Mouse (Mus musculus): Measurements from ENCODE around the gene Bhlhe41. TPM values are rescaled to one million over a fixed set of nuclear protein-coding genes. Genes with fewer than 3 reads are reported as not detected.
A peak's percentile ranks its signal among the peaks of the same experiment; 100 is the strongest.

The Bhlhe41 gene
- polyA plus RNA-seq, 1 experiment from 2014 or later = 2.4 TPM

DNA sequence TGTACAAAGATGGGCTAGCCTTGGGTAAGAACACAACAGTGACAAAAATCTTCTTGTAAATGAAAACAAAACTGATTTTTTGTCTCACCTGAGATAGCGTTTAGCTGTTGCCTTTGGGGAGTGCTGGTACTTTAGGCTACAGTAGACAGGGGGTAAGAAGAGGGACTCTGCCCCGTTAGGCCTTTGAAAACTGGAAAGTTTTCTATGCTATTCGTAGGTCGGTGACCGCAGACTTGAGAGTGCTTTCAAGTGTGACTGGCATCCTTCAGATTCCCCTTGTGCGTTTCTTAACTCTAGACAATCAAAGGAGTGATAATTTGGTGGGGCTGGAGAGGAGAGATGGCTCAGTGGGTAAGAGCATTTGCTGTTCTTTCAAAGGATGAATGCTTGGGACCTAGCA, 22.4 kb upstream of the Bhlhe41 start:
- ATAC-seq (ENCODE audit: low FRiP score) = no peak
- no peak overlapping the region for H3K9ac ChIP-seq
- H3K4me1 ChIP-seq = peaks cover 9% of the 10 kb centered on the region; the same call in 1 of the 2 replicates
- no peaks in the 10 kb centered on the region for H3K9me3 ChIP-seq (replicated peaks)
- 70% methylated on average over 6 of the region's 6 CpGs for WGBS
- H3K27me3 ChIP-seq = no peaks in the 10 kb centered on the region
- H3K27ac ChIP-seq = no peak overlapping the region
- no peaks in the 10 kb centered on the region for H3K36me3 ChIP-seq
- H3K4me3 ChIP-seq = no peak overlapping the region
- H3K4me2 ChIP-seq (replicated peaks) = no peak overlapping the region

DNA sequence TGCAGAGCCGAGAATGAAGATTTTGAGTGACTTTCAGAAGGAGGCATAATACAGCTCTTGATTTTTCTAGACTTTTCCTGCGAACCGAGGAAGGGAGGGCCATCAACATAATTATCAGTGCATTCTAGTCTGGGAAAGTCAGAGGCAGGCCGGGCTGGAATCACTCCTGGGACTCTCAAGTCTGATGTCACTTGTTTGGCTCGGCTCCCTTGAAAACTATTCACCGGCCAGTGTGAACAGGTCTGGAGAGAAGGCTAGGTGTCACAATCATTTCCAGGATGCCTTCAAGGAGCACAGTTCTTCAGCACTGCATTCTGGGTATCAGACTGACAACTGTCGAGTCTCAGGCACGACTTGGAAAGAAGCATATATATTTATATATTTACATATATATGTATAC, 20.9 kb upstream of the Bhlhe41 start:
- H3K27ac ChIP-seq = no peak overlapping the region
- peaks cover 5% of the 10 kb centered on the region; the same call in 1 of the 2 replicates for H3K4me1 ChIP-seq
- H3K9ac ChIP-seq = no peak overlapping the region
- 81% methylated on average over 8 of the region's 8 CpGs for WGBS
- no peak for ATAC-seq (ENCODE audit: low FRiP score)
- no peaks in the 10 kb centered on the region for H3K9me3 ChIP-seq (replicated peaks)
- no peaks in the 10 kb centered on the region for H3K36me3 ChIP-seq
- no peaks in the 10 kb centered on the region for H3K27me3 ChIP-seq
- H3K4me3 ChIP-seq = no peak overlapping the region
- H3K4me2 ChIP-seq (replicated peaks) = no peak overlapping the region

- Histone ChIP-seq H3K4me2 (replicated peaks) (no peak overlapping the region), H3K27me3 (no peaks in the 10 kb centered on the region), H3K9ac (no peak overlapping the region), H3K4me1 (peaks cover 5% of the 10 kb centered on the region; the same call in 1 of the 2 replicates), H3K4me3 (no peak overlapping the region), H3K36me3 (no peaks in the 10 kb centered on the region), H3K9me3 (replicated peaks) (no peaks in the 10 kb centered on the region), H3K27ac (no peak overlapping the region)
- WGBS = 93% methylated on average over 4 of the region's 4 CpGs
- no peak for ATAC-seq (ENCODE audit: low FRiP score)
Observed at GRCm38 (mm10) chr6:145885069-145885468, 19.7 kb upstream of the Bhlhe41 start.

GRCm38 (mm10) chr6:145883668-145884067, 18.3 kb upstream of the Bhlhe41 start:
- no peaks in the 10 kb centered on the region for H3K36me3 ChIP-seq
- no peak overlapping the region for H3K27ac ChIP-seq
- no peak overlapping the region for H3K4me2 ChIP-seq (replicated peaks)
- no peak overlapping the region for H3K4me3 ChIP-seq
- no peak overlapping the region for H3K9ac ChIP-seq
- WGBS = 83% methylated on average over 4 of the region's 4 CpGs
- no peaks in the 10 kb centered on the region for H3K27me3 ChIP-seq
- H3K4me1 ChIP-seq = peaks cover 3% of the 10 kb centered on the region; the same call in 1 of the 2 replicates
- no peaks in the 10 kb centered on the region for H3K9me3 ChIP-seq (replicated peaks)
- ATAC-seq (ENCODE audit: low FRiP score) = no peak

DNA sequence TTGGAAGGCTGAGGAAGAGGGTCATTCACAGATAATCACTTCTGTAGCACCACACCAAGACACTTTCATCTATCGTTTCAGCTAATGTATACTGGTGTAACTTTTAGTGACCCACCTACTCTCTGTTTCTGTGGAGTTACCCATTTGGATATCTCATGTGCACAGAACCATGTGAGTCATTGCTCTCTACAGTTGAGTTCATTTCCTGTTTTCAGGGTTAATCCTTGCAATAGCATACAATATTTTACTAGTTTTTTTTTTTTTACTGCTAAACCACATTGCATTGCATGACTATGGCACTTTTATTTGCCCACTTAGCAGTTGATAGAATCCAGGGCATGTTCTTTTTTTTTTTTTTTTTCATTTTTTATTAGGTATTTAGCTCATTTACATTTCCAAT, 17.7 kb upstream of the Bhlhe41 start:
- no peaks in the 10 kb centered on the region for H3K36me3 ChIP-seq
- WGBS = 89% methylated on average over 1 of the region's 1 CpGs
- H3K4me2 ChIP-seq (replicated peaks) = no peak overlapping the region
- H3K9me3 ChIP-seq (replicated peaks) = no peaks in the 10 kb centered on the region
- H3K4me1 ChIP-seq = no peaks in the 10 kb centered on the region
- H3K4me3 ChIP-seq = no peak overlapping the region
- H3K27me3 ChIP-seq = no peaks in the 10 kb centered on the region
- H3K9ac ChIP-seq = no peak overlapping the region
- H3K27ac ChIP-seq = no peak overlapping the region
- ATAC-seq (ENCODE audit: low FRiP score) = no peak

GRCm38 (mm10) chr6:145880609-145881008, 15.3 kb upstream of the Bhlhe41 start:
- H3K4me3 ChIP-seq = no peak overlapping the region
- 89% methylated on average over 5 of the region's 5 CpGs for WGBS
- H3K4me2 ChIP-seq (replicated peaks) = no peak overlapping the region
- ATAC-seq (ENCODE audit: low FRiP score) = no peak
- no peak overlapping the region for H3K27ac ChIP-seq
- H3K4me1 ChIP-seq = no peaks in the 10 kb centered on the region
- H3K9me3 ChIP-seq (replicated peaks) = no peaks in the 10 kb centered on the region
- no peak overlapping the region for H3K9ac ChIP-seq
- H3K27me3 ChIP-seq = no peaks in the 10 kb centered on the region
- H3K36me3 ChIP-seq = no peaks in the 10 kb centered on the region

DNA sequence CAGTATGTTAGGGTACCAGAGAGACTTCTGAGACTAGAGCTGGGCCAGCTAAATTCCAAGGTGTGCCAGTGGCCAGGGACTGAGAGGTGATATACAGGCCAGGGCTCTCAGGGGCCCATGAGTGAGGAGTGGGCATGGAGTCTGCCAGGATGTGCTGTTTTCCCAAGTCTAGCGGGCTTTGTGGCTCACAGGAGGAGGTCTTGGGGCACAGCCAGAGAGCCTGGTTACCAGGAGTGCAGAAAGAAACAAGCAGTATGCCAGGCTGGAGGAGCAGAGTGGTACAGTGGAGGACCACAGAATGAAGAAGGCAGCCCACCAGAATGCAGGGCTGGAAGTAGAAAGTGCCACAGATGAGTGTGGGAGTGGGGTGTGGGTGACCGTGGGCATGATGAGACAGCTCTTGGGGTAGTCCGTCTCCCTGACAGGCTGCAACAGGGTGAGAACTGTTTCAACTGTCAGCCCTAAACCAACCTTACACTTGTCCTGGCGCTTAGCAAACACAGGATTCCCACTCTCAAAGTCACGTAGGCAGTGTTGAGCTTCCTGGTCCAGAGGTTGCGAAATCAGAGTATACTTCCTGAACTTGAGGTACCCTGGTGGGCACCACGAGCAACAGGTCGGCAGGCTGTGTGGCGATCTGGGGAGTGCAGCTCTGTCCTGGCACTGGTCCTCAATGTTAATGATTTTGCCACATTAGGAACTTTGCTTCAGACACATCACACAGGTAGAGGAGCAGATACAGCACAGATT, 11.8 kb upstream of the Bhlhe41 start:
- 0 out of 2 replicates have a peak, but pooled peaks cover 2% of the 10 kb centered on the region for H3K4me1 ChIP-seq
- no peaks in the 10 kb centered on the region for H3K27me3 ChIP-seq
- H3K9ac ChIP-seq = no peak overlapping the region
- H3K4me2 ChIP-seq (replicated peaks) = no peak overlapping the region
- no peaks in the 10 kb centered on the region for H3K36me3 ChIP-seq
- H3K4me3 ChIP-seq = no peak overlapping the region
- H3K27ac ChIP-seq = no peak overlapping the region
- ATAC-seq (ENCODE audit: low FRiP score) = no peak
- WGBS = 85% methylated on average over 9 of the region's 9 CpGs
- H3K9me3 ChIP-seq (replicated peaks) = no peaks in the 10 kb centered on the region

- H3K27me3 ChIP-seq = peaks cover 5% of the 10 kb centered on the region; the same call in 1 of the 2 replicates
- H3K4me3 ChIP-seq = no peak overlapping the region
- H3K9ac ChIP-seq = no peak overlapping the region
- no peak overlapping the region for H3K4me2 ChIP-seq (replicated peaks)
- no peaks in the 10 kb centered on the region for H3K9me3 ChIP-seq (replicated peaks)
- H3K36me3 ChIP-seq = no peaks in the 10 kb centered on the region
- ATAC-seq (ENCODE audit: low FRiP score) = no peak
- WGBS = 85% methylated on average over 8 of the region's 8 CpGs
- H3K4me1 ChIP-seq = 0 out of 2 replicates have a peak, but pooled peaks cover 2% of the 10 kb centered on the region
- H3K27ac ChIP-seq = no peak overlapping the region
Observed at GRCm38 (mm10) chr6:145873354-145873753, 8.0 kb upstream of the Bhlhe41 start.

GRCm38 (mm10) chr6:145872010-145872409, 6.7 kb upstream of the Bhlhe41 start:
- Histone ChIP-seq H3K36me3 (no peaks in the 10 kb centered on the region), H3K9ac (no peak overlapping the region), H3K4me3 (no peak overlapping the region), H3K27ac (no peak overlapping the region), H3K27me3 (peaks cover 17% of the 10 kb centered on the region), H3K4me2 (replicated peaks) (no peak overlapping the region), H3K4me1 (0 out of 2 replicates have a peak, but pooled peaks cover 4% of the 10 kb centered on the region), H3K9me3 (replicated peaks) (no peaks in the 10 kb centered on the region)
- 90% methylated on average over 7 of the region's 7 CpGs for WGBS
- no peak for ATAC-seq (ENCODE audit: low FRiP score)

DNA sequence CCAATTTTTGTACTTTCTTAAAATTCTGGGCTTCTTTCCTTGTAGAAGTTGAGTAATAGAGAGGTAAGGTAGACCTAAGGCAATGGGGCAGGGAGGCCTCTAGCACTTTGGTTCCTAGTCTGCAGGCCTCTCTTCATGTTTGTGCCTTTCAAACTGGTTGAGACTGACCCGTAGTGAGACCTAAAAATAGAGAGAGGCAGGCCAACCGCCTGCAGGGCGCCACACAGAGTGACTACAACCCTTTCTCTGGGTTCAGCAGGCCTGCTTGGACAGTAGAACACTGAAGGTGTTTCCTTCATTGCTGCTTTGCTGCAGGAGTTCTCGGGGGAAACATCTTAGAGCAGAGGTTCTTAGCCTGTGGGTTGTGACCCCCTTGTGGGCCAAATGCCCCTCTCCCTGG, 5.6 kb upstream of the Bhlhe41 start:
- Histone ChIP-seq H3K9me3 (replicated peaks) (no peaks in the 10 kb centered on the region), H3K4me1 (peaks cover 7% of the 10 kb centered on the region; the same call in 1 of the 2 replicates), H3K4me3 (no peak overlapping the region), H3K9ac (no peak overlapping the region), H3K27me3 (peaks cover 21% of the 10 kb centered on the region), H3K36me3 (no peaks in the 10 kb centered on the region), H3K27ac (no peak overlapping the region), H3K4me2 (replicated peaks) (no peak overlapping the region)
- 70% methylated on average over 4 of the region's 4 CpGs for WGBS
- no peak for ATAC-seq (ENCODE audit: low FRiP score)

DNA sequence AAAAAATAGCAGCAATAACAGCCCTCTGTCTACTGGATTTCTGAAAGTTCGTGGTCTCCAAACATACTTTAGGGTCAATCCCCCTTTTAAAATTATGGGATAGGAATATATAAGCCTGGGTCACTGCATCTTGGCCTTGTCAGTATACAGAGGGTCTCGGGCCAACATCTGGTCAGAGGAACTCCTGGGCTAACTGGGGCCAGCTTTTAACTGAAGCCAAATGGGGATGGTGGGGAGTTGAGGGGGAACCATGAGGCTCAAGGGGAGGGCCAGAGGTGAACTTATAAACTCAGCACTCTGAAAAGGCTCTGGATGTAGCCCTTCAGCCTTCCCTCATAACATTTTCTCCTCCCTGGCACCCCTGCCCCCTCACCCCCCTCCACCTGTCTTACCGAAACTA, 1.8 kb upstream of the Bhlhe41 start:
- Histone ChIP-seq H3K9me3 (replicated peaks) (no peaks in the 10 kb centered on the region), H3K36me3 (no peaks in the 10 kb centered on the region), H3K4me3 (no peak overlapping the region), H3K27me3 (peaks cover 55% of the 10 kb centered on the region), H3K27ac (no peak overlapping the region), H3K9ac (no peak overlapping the region), H3K4me1 (peaks cover 28% of the 10 kb centered on the region), H3K4me2 (replicated peaks) (peak overlapping the region; percentile 96)
- ATAC-seq (ENCODE audit: low FRiP score) = no peak
- 59% methylated on average over 3 of the region's 3 CpGs for WGBS

DNA sequence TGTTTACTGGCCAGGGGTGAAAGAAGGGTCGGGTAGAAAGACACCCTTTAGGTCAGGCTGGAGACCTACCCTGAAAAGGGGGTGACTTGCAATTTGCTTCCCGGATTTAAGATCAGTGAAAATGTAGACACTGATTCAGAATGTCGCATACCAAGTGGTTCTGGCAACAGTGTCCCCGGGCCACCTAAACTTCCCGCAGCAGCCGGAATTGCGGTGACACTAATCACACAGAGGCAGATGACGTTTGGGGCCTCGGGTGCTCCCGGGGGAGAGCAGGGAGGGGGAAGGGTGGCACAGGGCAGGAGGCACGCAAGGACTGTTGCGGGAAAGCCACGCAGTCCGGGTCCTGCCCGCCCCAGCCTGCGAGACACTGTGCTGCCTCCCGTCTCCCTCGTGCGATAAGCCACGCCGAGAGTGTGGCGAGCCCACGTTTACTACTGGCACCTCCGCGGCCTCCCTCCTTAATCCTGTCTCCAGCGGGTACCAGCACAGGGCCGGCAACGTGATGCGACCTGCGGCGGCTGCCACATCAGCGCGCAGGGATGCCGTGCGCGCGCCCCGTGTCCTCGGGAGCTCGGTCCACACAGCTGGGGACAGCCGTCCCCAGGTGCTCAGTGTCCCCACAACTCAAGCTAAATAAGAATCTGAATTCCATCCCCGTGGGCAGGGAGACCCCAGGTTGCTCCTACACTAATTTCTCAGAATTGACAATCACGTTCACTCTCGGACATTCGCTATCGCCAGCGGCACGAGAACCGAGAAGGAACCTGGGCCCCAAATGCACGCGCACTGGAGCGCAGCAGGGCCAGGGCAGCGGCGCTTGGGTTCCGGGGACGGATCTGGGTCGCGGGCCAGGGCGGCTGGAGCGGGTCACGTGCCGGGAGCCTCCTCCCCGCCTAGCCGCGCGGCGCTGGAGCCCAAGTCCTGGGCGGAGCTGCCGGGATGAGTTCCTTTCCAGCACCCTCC, 811 bp upstream of the Bhlhe41 start:
- H3K27ac ChIP-seq = peak overlapping the region; percentile 19; the same call in 1 of the 2 replicates
- H3K9me3 ChIP-seq (replicated peaks) = no peaks in the 10 kb centered on the region
- under 1% methylated on average over 69 of the region's 69 CpGs for WGBS
- ATAC-seq (ENCODE audit: low FRiP score) = peak; percentile 56
- peaks cover 62% of the 10 kb centered on the region for H3K27me3 ChIP-seq
- peaks cover 28% of the 10 kb centered on the region for H3K4me1 ChIP-seq
- peak overlapping the region; percentile 61 for H3K4me3 ChIP-seq
- peak overlapping the region; percentile 60 for H3K9ac ChIP-seq
- H3K36me3 ChIP-seq = no peaks in the 10 kb centered on the region
- H3K4me2 ChIP-seq (replicated peaks) = peak overlapping the region; percentile 96

Measured in hindbrain, embryonic 12.5 days (tissue).